Mouse (Mus musculus) adrenal gland, adult (tissue): ENCODE results near the gene 2210011C24Rik.

Experiments
- DNase-seq, 2 experiments: peaks; one replicate each; pipeline ENCODE4 v3.0.0; 2022 to 2023; ENCODE audit warnings: low spot score in 1 of 2; ENCODE audit not compliant: inconsistent age in 2 of 2

2210011C24Rik gene

GRCm38 (mm10) chr8:84011705-84012498, at the start of gene 2210011C24Rik:
Gene 2210011C24Rik, minus strand, starts transcription at chr8:84012171.
- peak in 1 of 2 experiments; percentile 55 for DNase-seq

- peak in 1 of 2 experiments; percentile 47 for DNase-seq
These were observed 48.3 kb upstream of the 2210011C24Rik start for GRCm38 (mm10) chr8:84060245-84060644.

- DNase-seq, result no peak
These were observed 47.3 kb upstream of the 2210011C24Rik start for GRCm38 (mm10) chr8:84059226-84059625.

GRCm38 (mm10) chr8:84057827-84058226, 45.9 kb upstream of the 2210011C24Rik start:
- DNase-seq, result no peak

- DNase-seq, result no peak
These were observed 41.3 kb upstream of the 2210011C24Rik start for GRCm38 (mm10) chr8:84053229-84053628.

GRCm38 (mm10) chr8:84052746-84053145, 40.8 kb upstream of the 2210011C24Rik start:
- no peak for DNase-seq

- no peak for DNase-seq
These were observed 36.2 kb upstream of the 2210011C24Rik start for GRCm38 (mm10) chr8:84048171-84048570.

- DNase-seq, result no peak
These were observed 34.5 kb upstream of the 2210011C24Rik start for GRCm38 (mm10) chr8:84046505-84046904.

- DNase-seq, result no peak
These were observed 32.9 kb upstream of the 2210011C24Rik start, which contains the start of gene Rln3 for GRCm38 (mm10) chr8:84044900-84045299. Gene Rln3, minus strand, starts transcription at chr8:84045000.

- DNase-seq, result no peak
These were observed 32.1 kb upstream of the 2210011C24Rik start for GRCm38 (mm10) chr8:84044103-84044502.

GRCm38 (mm10) chr8:84042948-84043342, 31.0 kb upstream of the 2210011C24Rik start:
- DNase-seq, result no peak

- DNase-seq, result peak; percentile 72 to 86
These were observed 30.3 kb upstream of the 2210011C24Rik start, which contains the start of gene Il27ra for GRCm38 (mm10) chr8:84042066-84042947. Gene Il27ra, minus strand, starts transcription at chr8:84042589.

GRCm38 (mm10) chr8:84039050-84039449, 27.1 kb upstream of the 2210011C24Rik start:
- DNase-seq, result peak; percentile 69 to 93

GRCm38 (mm10) chr8:84038015-84038414, 26.0 kb upstream of the 2210011C24Rik start:
- peak; percentile 73 to 86 for DNase-seq

GRCm38 (mm10) chr8:84032777-84033176, 20.8 kb upstream of the 2210011C24Rik start:
- peak; percentile 72 to 85 for DNase-seq

GRCm38 (mm10) chr8:84029272-84029671, 17.3 kb upstream of the 2210011C24Rik start:
- no peak for DNase-seq

GRCm38 (mm10) chr8:84027449-84027848, 15.5 kb upstream of the 2210011C24Rik start:
- no peak for DNase-seq

- peak; percentile 65 to 69 for DNase-seq
These were observed 13.9 kb upstream of the 2210011C24Rik start for GRCm38 (mm10) chr8:84025863-84026262.

- DNase-seq, result peak in 1 of 2 experiments; percentile 73
These were observed 12.2 kb upstream of the 2210011C24Rik start for GRCm38 (mm10) chr8:84024171-84024570.

- no peak for DNase-seq
These were observed 11.7 kb upstream of the 2210011C24Rik start for GRCm38 (mm10) chr8:84023631-84024030.

- DNase-seq, result no peak
These were observed 11.1 kb upstream of the 2210011C24Rik start for GRCm38 (mm10) chr8:84023085-84023484.
